Mouse (Mus musculus) thymus, adult 2 months (tissue): ENCODE data around the gene Spag16.

Experiments
- CTCF ChIP-seq: fragments of 200-500 bp; IDR thresholded peaks from 2 replicates; pipeline ENCODE4 v1.5.1; 2012; ENCODE audit warnings: mild to moderate bottlenecking, control low read depth, low read length, moderate library complexity, borderline replicate concordance; ENCODE audit not compliant: control insufficient read depth, poor library complexity, insufficient read depth; ENCODE audit errors: extremely low read depth
- POLR2A ChIP-seq: fragments of 200-500 bp; IDR thresholded peaks from 2 replicates; pipeline ENCODE4 v1.6.1; 2012; ENCODE audit warnings: mild to moderate bottlenecking, low read length, control low read depth, moderate library complexity; ENCODE audit not compliant: control insufficient read depth, poor library complexity, insufficient read depth; ENCODE audit errors: extremely low read depth

DNA sequence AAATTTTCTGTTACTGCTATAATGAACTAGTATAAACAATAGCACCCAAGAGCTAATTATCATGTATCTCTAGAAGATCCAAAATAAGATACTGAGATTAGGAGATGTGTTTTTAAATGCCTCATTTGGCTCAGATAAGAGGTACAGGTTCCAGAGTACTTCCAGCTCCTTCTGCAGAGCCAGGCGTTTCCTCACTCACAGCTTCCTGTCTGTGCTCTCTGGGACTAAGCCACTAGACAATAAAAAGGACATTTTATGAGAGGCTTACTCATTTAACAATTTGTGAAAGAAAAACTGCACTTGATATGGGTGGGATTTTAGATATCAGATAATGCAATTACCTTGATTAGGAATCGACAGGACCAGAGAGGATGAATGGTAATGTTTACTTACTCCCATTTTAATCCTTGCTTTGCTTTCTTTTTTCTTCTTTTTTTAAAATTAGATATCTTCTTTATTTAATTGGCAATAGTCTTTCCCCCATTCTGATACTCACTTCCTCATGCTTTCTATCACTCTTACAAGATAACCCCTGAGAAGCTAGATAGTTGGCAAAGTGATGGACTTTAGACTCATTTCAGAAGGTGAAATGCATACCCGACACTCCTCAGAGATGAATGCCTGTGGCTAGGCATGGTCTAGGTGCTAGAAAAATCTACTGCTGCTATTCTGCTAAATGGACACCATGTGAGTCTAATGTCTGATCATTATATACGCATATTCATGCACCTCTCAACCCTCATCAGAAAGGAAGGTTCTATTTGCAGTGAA is 289.6 kb downstream of the Spag16 start:
- TF ChIP-seq CTCF (no peak), POLR2A (no peak)
